In the genomic region with DNA sequence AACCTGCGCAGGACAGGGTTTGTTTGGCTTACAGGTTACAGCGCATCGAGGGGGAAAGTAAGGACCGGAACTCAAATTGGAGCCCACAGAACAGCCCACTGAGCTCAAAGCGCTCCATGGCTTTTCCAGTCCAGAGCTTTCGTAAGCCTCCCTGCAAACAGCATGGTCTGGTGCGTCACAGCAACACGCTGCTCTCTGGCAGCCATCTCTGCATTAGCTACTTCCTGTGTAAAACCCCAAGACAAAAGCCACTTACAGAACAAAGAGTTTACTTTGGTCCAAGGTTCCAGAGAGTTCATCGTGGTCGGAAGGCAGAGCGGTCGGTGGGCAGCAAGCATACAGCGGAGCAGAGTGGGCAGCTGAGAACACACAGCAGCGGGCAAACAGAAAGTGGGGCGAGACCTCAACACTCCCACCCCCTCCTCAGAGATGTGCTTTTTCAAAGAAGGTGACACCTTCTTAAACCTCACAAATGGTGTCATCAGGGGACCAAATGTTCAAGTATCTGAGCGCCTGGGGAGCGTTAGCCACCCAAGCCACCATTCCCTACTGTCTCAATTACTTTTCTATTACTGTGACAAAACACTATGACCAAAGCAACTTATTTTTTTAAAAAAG, we compare ENCODE assay signal across 11 mouse cellular contexts. TPM values are rescaled to one million over a fixed set of nuclear protein-coding genes. Genes with fewer than 3 reads are reported as not detected.
DNase-seq lines count a peak whose midpoint lies in the region; ATAC-seq lines count a peak whose summit lies in the region.
"Had no signal": no experiment of that assay in that cellular context is flagged by ENCODE, and none has a peak within 500 bp of the region (broad histone marks: within the 10 kb centered on the region; RNA-seq: fewer than 3 reads in every experiment).

No protein-coding gene starts in this region.

- no peak for DNase-seq in neural tube, embryonic 10.5 days (ENCODE audit: extremely low spot score, low spot score)
- no peak for DNase-seq in limb, embryonic 10.5 days (ENCODE audit: low spot score)
- peak; percentile 70 for DNase-seq in thymus, postnatal 0 days (ENCODE audit: low spot score)
- no peak for DNase-seq in urinary bladder, postnatal 10 days (ENCODE audit: low spot score)
- DNase-seq in forebrain, embryonic 14.5 days (ENCODE audit: low spot score), result no peak
- DNase-seq: kidney, postnatal 14 days had no signal

- peak overlapping the region; percentile 41; the same call in 1 of the 2 replicates for H3K9ac ChIP-seq in heart, embryonic 13.5 days
- no peak overlapping the region for H3K9ac ChIP-seq in heart, embryonic 11.5 days (ENCODE audit: low read depth, low read length)
- H3K9ac ChIP-seq in neural tube, embryonic 13.5 days, result no peak overlapping the region; the same call in 1 of the 2 replicates
- no peak overlapping the region for H3K9ac ChIP-seq in forebrain, embryonic 14.5 days (ENCODE audit: low read length)
- H3K9ac ChIP-seq: limb, embryonic 13.5 days; midbrain, embryonic 12.5 days had no signal

- ATAC-seq in heart, embryonic 13.5 days (ENCODE audit: extremely low read depth, insufficient number of reproducible peaks, low FRiP score, low TSS enrichment), result no peak
- no peak for ATAC-seq in heart, embryonic 11.5 days (replicated peaks; ENCODE audit: insufficient number of reproducible peaks, low FRiP score, low TSS enrichment)
- ATAC-seq in neural tube, embryonic 13.5 days (ENCODE audit: low read depth), result no peak
- no peak for ATAC-seq in forebrain, embryonic 14.5 days

- H3K4me3 ChIP-seq in heart, embryonic 13.5 days, result no peak overlapping the region
- no peak overlapping the region for H3K4me3 ChIP-seq in heart, embryonic 11.5 days (ENCODE audit: low read depth, low read length)
- no peak overlapping the region for H3K4me3 ChIP-seq in neural tube, embryonic 13.5 days
- no peak overlapping the region for H3K4me3 ChIP-seq in limb, embryonic 10.5 days
- no peak overlapping the region for H3K4me3 ChIP-seq in forebrain, embryonic 14.5 days (ENCODE audit: low read depth, low read length)
- H3K4me3 ChIP-seq: limb, embryonic 13.5 days; midbrain, embryonic 12.5 days had no signal

- peaks cover 6% of the 10 kb centered on the region; the same call in 1 of the 2 replicates for H3K4me1 ChIP-seq in heart, embryonic 13.5 days
- H3K4me1 ChIP-seq in heart, embryonic 11.5 days (ENCODE audit: control insufficient read depth, insufficient read depth, low read length), result 0 out of 2 replicates have a peak, but pooled peaks cover 2% of the 10 kb centered on the region
- peaks cover 30% of the 10 kb centered on the region for H3K4me1 ChIP-seq in neural tube, embryonic 13.5 days (replicated peaks)
- H3K4me1 ChIP-seq in limb, embryonic 10.5 days, result peaks cover 33% of the 10 kb centered on the region
- peaks cover 12% of the 10 kb centered on the region; the same call in 1 of the 2 replicates for H3K4me1 ChIP-seq in forebrain, embryonic 14.5 days (ENCODE audit: control insufficient read depth, insufficient read depth, low read length)

- H3K27me3 ChIP-seq in heart, embryonic 13.5 days (replicated peaks), result no peaks in the 10 kb centered on the region
- H3K27me3 ChIP-seq in heart, embryonic 11.5 days (ENCODE audit: control insufficient read depth, insufficient read depth, low read length), result no peaks in the 10 kb centered on the region
- H3K27me3 ChIP-seq in neural tube, embryonic 13.5 days, result no peaks in the 10 kb centered on the region
- no peaks in the 10 kb centered on the region for H3K27me3 ChIP-seq in limb, embryonic 10.5 days (ENCODE audit: low read depth, poor library complexity, severe bottlenecking)
- no peaks in the 10 kb centered on the region for H3K27me3 ChIP-seq in forebrain, embryonic 14.5 days (replicated peaks; ENCODE audit: control insufficient read depth, insufficient read depth, low read length)
- H3K27me3 ChIP-seq: limb, embryonic 13.5 days; midbrain, embryonic 12.5 days had no signal

- no peaks in the 10 kb centered on the region for H3K9me3 ChIP-seq in heart, embryonic 13.5 days
- no peaks in the 10 kb centered on the region for H3K9me3 ChIP-seq in heart, embryonic 11.5 days (replicated peaks; ENCODE audit: control insufficient read depth, low read length)
- no peaks in the 10 kb centered on the region for H3K9me3 ChIP-seq in neural tube, embryonic 13.5 days
- no peaks in the 10 kb centered on the region for H3K9me3 ChIP-seq in limb, embryonic 10.5 days (replicated peaks)
- H3K9me3 ChIP-seq in forebrain, embryonic 14.5 days (replicated peaks; ENCODE audit: control insufficient read depth, low read length), result no peaks in the 10 kb centered on the region
- H3K9me3 ChIP-seq: limb, embryonic 13.5 days; midbrain, embryonic 12.5 days had no signal

- no peak overlapping the region for H3K4me2 ChIP-seq in heart, embryonic 13.5 days
- H3K4me2 ChIP-seq in heart, embryonic 11.5 days, result no peak overlapping the region
- H3K4me2 ChIP-seq in neural tube, embryonic 13.5 days, result no peak overlapping the region
- no peak overlapping the region for H3K4me2 ChIP-seq in forebrain, embryonic 14.5 days (ENCODE audit: low read length)
- H3K4me2 ChIP-seq: limb, embryonic 13.5 days; midbrain, embryonic 12.5 days had no signal

- 62% methylated on average over 17 of the region's 17 CpGs for WGBS in heart, embryonic 13.5 days
- WGBS in heart, embryonic 11.5 days (ENCODE audit: insufficient replicate concordance), result 62% methylated on average over 17 of the region's 17 CpGs
- 71% methylated on average over 17 of the region's 17 CpGs for WGBS in neural tube, embryonic 13.5 days
- 65% methylated on average over 17 of the region's 17 CpGs for WGBS in limb, embryonic 10.5 days
- WGBS in forebrain, embryonic 14.5 days, result 77% methylated on average over 17 of the region's 17 CpGs

- H3K36me3 ChIP-seq in heart, embryonic 13.5 days, result no peaks in the 10 kb centered on the region
- no peaks in the 10 kb centered on the region for H3K36me3 ChIP-seq in heart, embryonic 11.5 days (ENCODE audit: control insufficient read depth, insufficient read depth, low read length)
- no peaks in the 10 kb centered on the region for H3K36me3 ChIP-seq in neural tube, embryonic 13.5 days
- no peaks in the 10 kb centered on the region for H3K36me3 ChIP-seq in limb, embryonic 10.5 days
- H3K36me3 ChIP-seq in forebrain, embryonic 14.5 days (ENCODE audit: control insufficient read depth, insufficient read depth, low read length), result no peaks in the 10 kb centered on the region
- H3K36me3 ChIP-seq: limb, embryonic 13.5 days; midbrain, embryonic 12.5 days had no signal

- H3K27ac ChIP-seq in heart, embryonic 13.5 days (replicated peaks), result no peak overlapping the region
- no peak overlapping the region for H3K27ac ChIP-seq in heart, embryonic 11.5 days (ENCODE audit: low read depth, low read length)
- peak overlapping the region; percentile 11; the same call in 1 of the 2 replicates for H3K27ac ChIP-seq in neural tube, embryonic 13.5 days (replicated peaks)
- H3K27ac ChIP-seq in limb, embryonic 10.5 days, result peak overlapping the region; percentile 80
- H3K27ac ChIP-seq in forebrain, embryonic 14.5 days (ENCODE audit: low read depth, low read length), result no peak overlapping the region
- H3K27ac ChIP-seq: limb, embryonic 13.5 days; midbrain, embryonic 12.5 days had no signal

RNA-seq across cellular contexts. Expression of a gene that starts 31.3 kb away (rescaled TPM):
- polyA plus RNA-seq in heart, embryonic 13.5 days (2015; fragmentation: Nextera tagmentation; extraction: Ambion mirVana), result 2.1 and 2.4 TPM in 2 replicates
- polyA plus RNA-seq in heart, embryonic 11.5 days (2014; fragmentation: Nextera tagmentation; extraction: Ambion mirVana), result 1.7 and 2.4 TPM in 2 replicates
- polyA plus RNA-seq in neural tube, embryonic 13.5 days (2015; fragmentation: Nextera tagmentation; extraction: Ambion mirVana), result 0.39 and 0.98 TPM in 2 replicates
- polyA plus RNA-seq in limb, embryonic 10.5 days (2016; fragmentation: Nextera tagmentation; extraction: Ambion mirVana), result 0.55 and 0.95 TPM in 2 replicates
- polyA plus RNA-seq in thymus, postnatal 0 days (2015; fragmentation: Nextera tagmentation; extraction: Ambion mirVana), result 1.2 and 1.3 TPM in 2 replicates
- polyA plus RNA-seq in forebrain, embryonic 14.5 days (2014; fragmentation: Nextera tagmentation; extraction: Ambion mirVana), result 0.64 and 1.2 TPM in 2 replicates

Comparison
In these comparisons a context has a peak if more than half of its experiments do, and no peak if none do; other contexts are left out.
1. H3K27ac ChIP-seq: peak in neural tube, embryonic 13.5 days (single experiment) and limb, embryonic 10.5 days (single experiment); none in heart, embryonic 13.5 days (single experiment), heart, embryonic 11.5 days (single experiment) and forebrain, embryonic 14.5 days (single experiment).